Mouse (Mus musculus) left cerebral cortex, postnatal 25 days (tissue): ENCODE data around the gene Smim20. TPM values are rescaled to one million over a fixed set of nuclear protein-coding genes. Genes with fewer than 3 reads are reported as not detected.

Source experiments
- total RNA-seq, 2 experiments: library from RNA; stranded (reverse); gene quantifications; 2 replicates each; pipeline ENCODE4 v1.2.3; 2021

The Smim20 gene
- total RNA-seq, 2 experiments from 2014 or later, result 35.1 to 38.6 TPM

Other genes with a start within 250 kb of the Smim20 start
- gene Slc34a2, start 229.0 kb upstream of the Smim20 start, total RNA-seq, result under 1 TPM in 1 of 2 experiments, not detected in 1; 0.14 TPM
- gene Sel1l3, start 53.2 kb upstream of the Smim20 start, total RNA-seq, result 10 to 100 TPM; 67.3 to 70.4 TPM
- gene Rbpj, start 199.1 kb downstream of the Smim20 start, total RNA-seq, result 10 to 100 TPM; 23.8 to 26.4 TPM